13 mouse cellular contexts compared by ENCODE assay signal in genomic region chr4:137481381-137482030, GRCm38 (mm10). TPM values are rescaled to one million over a fixed set of nuclear protein-coding genes. Genes with fewer than 3 reads are reported as not detected.
DNase-seq lines count a peak whose midpoint lies in the region; ATAC-seq and TF ChIP-seq lines count a peak whose summit lies in the region.
"Had no signal": no experiment of that assay in that cellular context is flagged by ENCODE, and none has a peak within 500 bp of the region (broad histone marks: within the 10 kb centered on the region; RNA-seq: fewer than 3 reads in every experiment).

No protein-coding gene starts in this region.

- no peak overlapping the region for H3K4me2 ChIP-seq in embryonic facial prominence, embryonic 14.5 days (ENCODE audit: low read depth, low read length)
- H3K4me2 ChIP-seq in liver, embryonic 13.5 days = 0 out of 2 replicates have a peak overlapping the region, but pooled peaks have one; percentile 11

- TF ChIP-seq POLR2A in kidney, adult 2 months (IDR thresholded peaks at IDR 0.05; ENCODE audit: low read depth, low read length) = no peak

- no peaks in the 10 kb centered on the region for H3K9me3 ChIP-seq in embryonic facial prominence, embryonic 14.5 days (ENCODE audit: control insufficient read depth, low read length)
- H3K9me3 ChIP-seq in liver, embryonic 13.5 days (replicated peaks) = no peaks in the 10 kb centered on the region

- H3K4me3 ChIP-seq in kidney, adult 2 months (ENCODE audit: insufficient read depth, low read depth, low read length) = no peak overlapping the region
- no peak overlapping the region for H3K4me3 ChIP-seq in embryonic facial prominence, embryonic 14.5 days (ENCODE audit: low read depth, low read length)
- H3K4me3 ChIP-seq in liver, embryonic 13.5 days (replicated peaks) = no peak overlapping the region
- H3K4me3 ChIP-seq: layer of hippocampus, adult 2 months had no signal

- H3K4me1 ChIP-seq in kidney, adult 2 months (ENCODE audit: control insufficient read depth, insufficient read depth, low read length) = peaks cover 34% of the 10 kb centered on the region
- peaks cover 71% of the 10 kb centered on the region for H3K4me1 ChIP-seq in embryonic facial prominence, embryonic 14.5 days (ENCODE audit: control insufficient read depth, insufficient read depth, low read length)
- peaks cover 90% of the 10 kb centered on the region for H3K4me1 ChIP-seq in liver, embryonic 13.5 days (replicated peaks)

- H3K27me3 ChIP-seq in kidney, adult 2 months (replicated peaks; ENCODE audit: control insufficient read depth, insufficient read depth, low read length) = no peaks in the 10 kb centered on the region
- no peaks in the 10 kb centered on the region for H3K27me3 ChIP-seq in embryonic facial prominence, embryonic 14.5 days (replicated peaks; ENCODE audit: control insufficient read depth, insufficient read depth, low read length)
- H3K27me3 ChIP-seq in liver, embryonic 13.5 days = 0 out of 2 replicates have a peak, but pooled peaks cover 3% of the 10 kb centered on the region

- peak overlapping the region; percentile 17 for H3K27ac ChIP-seq in kidney, adult 2 months (ENCODE audit: insufficient read depth, low read depth, low read length)
- H3K27ac ChIP-seq in embryonic facial prominence, embryonic 14.5 days (replicated peaks; ENCODE audit: low read depth, low read length) = peak overlapping the region; percentile 56
- peak overlapping the region; percentile 71 for H3K27ac ChIP-seq in liver, embryonic 13.5 days
- H3K27ac ChIP-seq: layer of hippocampus, adult 2 months had no signal

- H3K36me3 ChIP-seq in kidney, adult 2 months (ENCODE audit: control insufficient read depth, insufficient read depth, low read length) = no peaks in the 10 kb centered on the region
- no peaks in the 10 kb centered on the region for H3K36me3 ChIP-seq in embryonic facial prominence, embryonic 14.5 days (ENCODE audit: control insufficient read depth, insufficient read depth, low read length)
- H3K36me3 ChIP-seq in liver, embryonic 13.5 days = no peaks in the 10 kb centered on the region

- no peak overlapping the region for H3K9ac ChIP-seq in embryonic facial prominence, embryonic 14.5 days (ENCODE audit: low read depth, low read length)
- H3K9ac ChIP-seq in liver, embryonic 13.5 days = peak overlapping the region; percentile 31; the same call in 1 of the 2 replicates

- no peak for ATAC-seq in embryonic facial prominence, embryonic 14.5 days (ENCODE audit: low read depth)
- ATAC-seq in liver, embryonic 13.5 days (ENCODE audit: low read depth) = no peak
- no peak for ATAC-seq in erythroblast, adult 5-6 weeks (replicated peaks; ENCODE audit: low FRiP score, poor library complexity, severe bottlenecking)

- 59% methylated on average over 13 of the region's 13 CpGs for WGBS in kidney, adult 2 months
- WGBS in embryonic facial prominence, embryonic 14.5 days = 49% methylated on average over 13 of the region's 13 CpGs
- 62% methylated on average over 13 of the region's 13 CpGs for WGBS in liver, embryonic 13.5 days (ENCODE audit: insufficient replicate concordance)

- TF ChIP-seq CTCF in kidney, adult 2 months (conservative IDR thresholded peaks at IDR 0.05; ENCODE audit: insufficient read depth, insufficient read length, low read depth, low read length) = no peak

- peak; percentile 20 to 32 for DNase-seq in adrenal gland, adult (ENCODE audit: inconsistent age in 2 of 2, low spot score in 1 of 2)
- no peak for DNase-seq in adrenal gland, postnatal 4 days (ENCODE audit: low spot score in 2 of 2)
- DNase-seq in kidney, adult 2 months = no peak
- no peak for DNase-seq in kidney, postnatal 14 days
- no peak for DNase-seq in embryonic facial prominence, embryonic 14.5 days (ENCODE audit: low spot score)
- no peak for DNase-seq in liver, embryonic 13.5 days
- no peak for DNase-seq in cerebellum, adult 9-10 months
- DNase-seq: cerebellum, adult 18-20 months had no signal

RNA-seq across cellular contexts. Expression of gene Hspg2, which starts 12.9 kb away (rescaled TPM):
- 100 to 1,000 TPM; 170 to 191 TPM for total RNA-seq in adrenal gland, postnatal 4 days (2021)
- 29.7 and 34.7 TPM in 2 replicates for polyA plus RNA-seq in kidney, adult 2 months (2012; rRNA removed)
- 64.8 and 67.2 TPM in 2 replicates for polyA plus RNA-seq in embryonic facial prominence, embryonic 14.5 days (2014; fragmentation: Nextera tagmentation; extraction: Ambion mirVana)
- 2.6 and 3.2 TPM in 2 replicates for polyA plus RNA-seq in liver, embryonic 13.5 days (2015; fragmentation: Nextera tagmentation; extraction: Ambion mirVana)
- not detected in 2 replicates for total RNA-seq in erythroblast, adult 5-6 weeks (2015; ENCODE audit: low replicate concordance)
- not detected in 2 replicates for total RNA-seq in erythroblast, adult 5-6 weeks (2017; ENCODE audit: low replicate concordance)

RNA-seq across cellular contexts. Expression of gene 1700013G24Rik, which starts 28.4 kb away (rescaled TPM):
- not detected for total RNA-seq in adrenal gland, postnatal 4 days (2021)
- 0.22 and 0.46 TPM in 2 replicates for polyA plus RNA-seq in kidney, adult 2 months (2012; rRNA removed)
- 0.17 and 0.46 TPM in 2 replicates for polyA plus RNA-seq in embryonic facial prominence, embryonic 14.5 days (2014; fragmentation: Nextera tagmentation; extraction: Ambion mirVana)
- not detected in 2 replicates for polyA plus RNA-seq in liver, embryonic 13.5 days (2015; fragmentation: Nextera tagmentation; extraction: Ambion mirVana)
- not detected in 2 replicates for total RNA-seq in erythroblast, adult 5-6 weeks (2015; ENCODE audit: low replicate concordance)
- total RNA-seq in erythroblast, adult 5-6 weeks (2017; ENCODE audit: low replicate concordance) = not detected in 2 replicates
- total RNA-seq: adrenal gland, adult 18-20 months; layer of hippocampus, adult 2 months; liver, adult 2 months; midbrain, postnatal 0 days had no signal
- polyA plus RNA-seq: liver, adult 2 months; midbrain, postnatal 0 days had no signal

RNA-seq across cellular contexts. Expression of gene Cela3b, which starts 51.2 kb away (rescaled TPM):
- 100 to 1,000 TPM in 1 of 2 experiments, not detected in 1; 918 TPM for total RNA-seq in adrenal gland, postnatal 4 days (2021)
- not detected in 2 replicates for polyA plus RNA-seq in kidney, adult 2 months (2012; rRNA removed)
- 0.30 and 0.56 TPM in 2 replicates for polyA plus RNA-seq in embryonic facial prominence, embryonic 14.5 days (2014; fragmentation: Nextera tagmentation; extraction: Ambion mirVana)
- polyA plus RNA-seq in liver, embryonic 13.5 days (2015; fragmentation: Nextera tagmentation; extraction: Ambion mirVana) = 0.17 TPM in 1 of 2 replicates, not detected in the other
- not detected in 2 replicates for total RNA-seq in erythroblast, adult 5-6 weeks (2015; ENCODE audit: low replicate concordance)
- not detected in 2 replicates for total RNA-seq in erythroblast, adult 5-6 weeks (2017; ENCODE audit: low replicate concordance)
- total RNA-seq: adrenal gland, adult 18-20 months; layer of hippocampus, adult 2 months; midbrain, postnatal 0 days had no signal
- polyA plus RNA-seq: midbrain, postnatal 0 days had no signal

Comparison
In these comparisons a context has a peak if more than half of its experiments do, and no peak if none do; other contexts are left out.
1. DNase-seq: peak in adrenal gland, adult (2 of 2); none in adrenal gland, postnatal 4 days (0 of 2), kidney, adult 2 months (single experiment), kidney, postnatal 14 days (single experiment), embryonic facial prominence, embryonic 14.5 days (single experiment), liver, embryonic 13.5 days (single experiment) and cerebellum, adult 9-10 months (single experiment).
2. H3K27ac ChIP-seq: peak in every context shown above with its lines; median percentile 71 in liver, embryonic 13.5 days; 56 in embryonic facial prominence, embryonic 14.5 days; 17 in kidney, adult 2 months.